Mouse (Mus musculus) midbrain, embryonic 13.5 days (tissue): Measurements from ENCODE around the gene Rapgef3. TPM values are rescaled to one million over a fixed set of nuclear protein-coding genes. Genes with fewer than 3 reads are reported as not detected.

ENCODE experiments used
- ATAC-seq: fragments of 200-750 bp; cut with Nextera tagmentation; 2 replicates; pipeline ENCODE4 v1.8.0; 2017; ENCODE audit warnings: mild to moderate bottlenecking, moderate TSS enrichment, moderate library complexity
- H3K27ac ChIP-seq: fragments of 300-500 bp; sonication (generic); 2 replicates; pipeline ENCODE4 v1.5.1; 2015; ENCODE audit warnings: inconsistent platforms, mild to moderate bottlenecking, moderate library complexity
- H3K27me3 ChIP-seq: fragments of 300-500 bp; sonication (generic); 2 replicates; pipeline ENCODE4 v1.6.1; 2015; ENCODE audit warnings: mild to moderate bottlenecking, inconsistent platforms
- H3K36me3 ChIP-seq: fragments of 300-500 bp; sonication (generic); 2 replicates; pipeline ENCODE4 v1.6.1; 2015; ENCODE audit warnings: mild to moderate bottlenecking, inconsistent platforms
- H3K4me1 ChIP-seq: fragments of 300-500 bp; sonication (generic); replicated peaks from 2 replicates; pipeline ENCODE4 v1.6.1; 2015; ENCODE audit warnings: inconsistent platforms
- H3K4me2 ChIP-seq: fragments of 300-500 bp; sonication (generic); replicated peaks from 2 replicates; pipeline ENCODE4 v1.6.1; 2015; ENCODE audit warnings: moderate library complexity, mild to moderate bottlenecking, inconsistent platforms
- H3K4me3 ChIP-seq: fragments of 300-500 bp; sonication (generic); replicated peaks from 2 replicates; pipeline ENCODE4 v1.5.1; 2015; ENCODE audit warnings: mild to moderate bottlenecking, inconsistent platforms
- H3K9ac ChIP-seq: fragments of 300-500 bp; sonication (generic); replicated peaks from 2 replicates; pipeline ENCODE4 v1.6.1; 2015; ENCODE audit warnings: mild to moderate bottlenecking, inconsistent platforms
- H3K9me3 ChIP-seq: fragments of 300-500 bp; sonication (generic); 2 replicates; pipeline ENCODE4 v1.6.1; 2016; ENCODE audit warnings: mild to moderate bottlenecking, inconsistent platforms
- WGBS: fragments of 180-500 bp; shearing (Covaris S2); methylation state at CpG from one replicate; pipeline ENCODE4 v1.1.7; 2015; 5-methylcytosine and 5-hydroxymethylcytosine counted together
- polyA plus RNA-seq: library from polyadenylated mRNA; unstranded; fragments of >200 nt; fragmentation: Nextera tagmentation; extraction: Ambion mirVana; gene quantifications from 2 replicates; pipeline ENCODE4 v1.2.1, GENCODE M21; 2015

The Rapgef3 gene
- polyA plus RNA-seq, 1 experiment from 2014 or later, result 9.0 TPM

- H3K27ac ChIP-seq, result no peak overlapping the region
- H3K27me3 ChIP-seq, result peaks cover 72% of the 10 kb centered on the region
- no peak for ATAC-seq
- 81% methylated on average over 2 of the region's 2 CpGs for WGBS
- no peak overlapping the region for H3K9ac ChIP-seq
- no peak overlapping the region for H3K4me3 ChIP-seq
- no peaks in the 10 kb centered on the region for H3K36me3 ChIP-seq
- no peak overlapping the region for H3K4me2 ChIP-seq
- H3K4me1 ChIP-seq, result peaks cover 35% of the 10 kb centered on the region
- H3K9me3 ChIP-seq, result no peaks in the 10 kb centered on the region
These were observed 3.2 kb downstream of the Rapgef3 start for GRCm38 (mm10) chr15:97764532-97764931.

- H3K27ac ChIP-seq, result no peak overlapping the region
- H3K27me3 ChIP-seq, result peaks cover 61% of the 10 kb centered on the region
- 67% methylated on average over 9 of the region's 9 CpGs for WGBS
- no peaks in the 10 kb centered on the region for H3K9me3 ChIP-seq
- no peak overlapping the region for H3K4me3 ChIP-seq
- ATAC-seq, result no peak
- no peak overlapping the region for H3K9ac ChIP-seq
- peaks cover 32% of the 10 kb centered on the region for H3K4me1 ChIP-seq
- no peaks in the 10 kb centered on the region for H3K36me3 ChIP-seq
- no peak overlapping the region for H3K4me2 ChIP-seq
These were observed 4.3 kb downstream of the Rapgef3 start for GRCm38 (mm10) chr15:97763256-97764049.

- no peak overlapping the region for H3K4me2 ChIP-seq
- no peak overlapping the region for H3K27ac ChIP-seq
- no peak for ATAC-seq
- WGBS, result 81% methylated on average over 9 of the region's 9 CpGs
- no peaks in the 10 kb centered on the region for H3K36me3 ChIP-seq
- no peak overlapping the region for H3K4me3 ChIP-seq
- no peaks in the 10 kb centered on the region for H3K9me3 ChIP-seq
- H3K27me3 ChIP-seq, result peaks cover 54% of the 10 kb centered on the region
- peaks cover 25% of the 10 kb centered on the region for H3K4me1 ChIP-seq
- no peak overlapping the region for H3K9ac ChIP-seq
These were observed 5.0 kb downstream of the Rapgef3 start for GRCm38 (mm10) chr15:97762733-97763132.

GRCm38 (mm10) chr15:97761438-97761837 lies 6.3 kb downstream of the Rapgef3 start:
- H3K4me3 ChIP-seq, result no peak overlapping the region
- no peak overlapping the region for H3K27ac ChIP-seq
- H3K9ac ChIP-seq, result no peak overlapping the region
- peaks cover 41% of the 10 kb centered on the region for H3K27me3 ChIP-seq
- 43% methylated on average over 13 of the region's 13 CpGs for whole genome bisulfite sequencing
- no peaks in the 10 kb centered on the region for H3K9me3 ChIP-seq
- H3K4me2 ChIP-seq, result no peak overlapping the region
- ATAC-seq, result no peak
- H3K4me1 ChIP-seq, result peaks cover 12% of the 10 kb centered on the region
- no peaks in the 10 kb centered on the region for H3K36me3 ChIP-seq

GRCm38 (mm10) chr15:97760952-97761351 lies 6.8 kb downstream of the Rapgef3 start:
- H3K9me3 ChIP-seq, result no peaks in the 10 kb centered on the region
- H3K27me3 ChIP-seq, result peaks cover 39% of the 10 kb centered on the region
- H3K27ac ChIP-seq, result no peak overlapping the region
- no peak overlapping the region for H3K9ac ChIP-seq
- no peak overlapping the region for H3K4me3 ChIP-seq
- ATAC-seq, result no peak
- H3K36me3 ChIP-seq, result no peaks in the 10 kb centered on the region
- H3K4me2 ChIP-seq, result no peak overlapping the region
- peaks cover 7% of the 10 kb centered on the region for H3K4me1 ChIP-seq
- 75% methylated on average over 5 of the region's 5 CpGs for WGBS

GRCm38 (mm10) chr15:97760006-97760405 lies 7.8 kb downstream of the Rapgef3 start:
- no peak overlapping the region for H3K9ac ChIP-seq
- ATAC-seq, result no peak
- peaks cover 10% of the 10 kb centered on the region for H3K4me1 ChIP-seq
- H3K4me3 ChIP-seq, result no peak overlapping the region
- peaks cover 31% of the 10 kb centered on the region for H3K27me3 ChIP-seq
- no peaks in the 10 kb centered on the region for H3K36me3 ChIP-seq
- no peaks in the 10 kb centered on the region for H3K9me3 ChIP-seq
- H3K4me2 ChIP-seq, result no peak overlapping the region
- no peak overlapping the region for H3K27ac ChIP-seq
- 87% methylated on average over 9 of the region's 9 CpGs for WGBS

- H3K27ac ChIP-seq, result no peak overlapping the region
- H3K9ac ChIP-seq, result no peak overlapping the region
- H3K27me3 ChIP-seq, result peaks cover 6% of the 10 kb centered on the region; the same call in 1 of the 2 replicates
- no peak overlapping the region for H3K4me3 ChIP-seq
- H3K9me3 ChIP-seq, result no peaks in the 10 kb centered on the region
- H3K36me3 ChIP-seq, result no peaks in the 10 kb centered on the region
- 49% methylated on average over 8 of the region's 8 CpGs for WGBS
- no peak overlapping the region for H3K4me2 ChIP-seq
- peaks cover 25% of the 10 kb centered on the region for H3K4me1 ChIP-seq
- ATAC-seq, result no peak
These were observed 12.4 kb downstream of the Rapgef3 start for GRCm38 (mm10) chr15:97755361-97755760.

- no peaks in the 10 kb centered on the region for H3K9me3 ChIP-seq
- H3K9ac ChIP-seq, result no peak overlapping the region
- no peak for ATAC-seq
- H3K27me3 ChIP-seq, result no peaks in the 10 kb centered on the region
- no peak overlapping the region for H3K4me3 ChIP-seq
- H3K36me3 ChIP-seq, result no peaks in the 10 kb centered on the region
- WGBS, result 67% methylated on average over 6 of the region's 6 CpGs
- no peak overlapping the region for H3K27ac ChIP-seq
- H3K4me1 ChIP-seq, result peaks cover 33% of the 10 kb centered on the region
- H3K4me2 ChIP-seq, result no peak overlapping the region
These were observed 13.3 kb downstream of the Rapgef3 start for GRCm38 (mm10) chr15:97754476-97754875.

- WGBS, result 95% methylated on average over 5 of the region's 5 CpGs
- no peak overlapping the region for H3K4me2 ChIP-seq
- H3K9ac ChIP-seq, result no peak overlapping the region
- no peak overlapping the region for H3K4me3 ChIP-seq
- H3K36me3 ChIP-seq, result no peaks in the 10 kb centered on the region
- H3K27ac ChIP-seq, result no peak overlapping the region
- peaks cover 41% of the 10 kb centered on the region for H3K4me1 ChIP-seq
- no peaks in the 10 kb centered on the region for H3K9me3 ChIP-seq
- no peaks in the 10 kb centered on the region for H3K27me3 ChIP-seq
- ATAC-seq, result no peak
These were observed 15.3 kb downstream of the Rapgef3 start for GRCm38 (mm10) chr15:97752491-97752890.

GRCm38 (mm10) chr15:97751676-97752075 lies 16.1 kb downstream of the Rapgef3 start:
- peaks cover 41% of the 10 kb centered on the region for H3K4me1 ChIP-seq
- 0 out of 2 replicates have a peak, but pooled peaks cover 2% of the 10 kb centered on the region for H3K27me3 ChIP-seq
- H3K9me3 ChIP-seq, result no peaks in the 10 kb centered on the region
- H3K27ac ChIP-seq, result no peak overlapping the region
- no peak for ATAC-seq
- H3K4me3 ChIP-seq, result no peak overlapping the region
- no peaks in the 10 kb centered on the region for H3K36me3 ChIP-seq
- no peak overlapping the region for H3K4me2 ChIP-seq
- H3K9ac ChIP-seq, result no peak overlapping the region
- WGBS, result 83% methylated on average over 2 of the region's 2 CpGs

GRCm38 (mm10) chr15:97750697-97751096 lies 17.1 kb downstream of the Rapgef3 start:
- Histone ChIP-seq H3K9ac (no peak overlapping the region), H3K36me3 (no peaks in the 10 kb centered on the region), H3K4me1 (peaks cover 39% of the 10 kb centered on the region), H3K27me3 (0 out of 2 replicates have a peak, but pooled peaks cover 2% of the 10 kb centered on the region), H3K9me3 (no peaks in the 10 kb centered on the region), H3K4me2 (no peak overlapping the region), H3K4me3 (no peak overlapping the region), H3K27ac (peak overlapping the region; percentile 63)
- 28% methylated on average over 12 of the region's 12 CpGs for WGBS
- peak; percentile 85 for ATAC-seq

- ATAC-seq, result no peak
- Histone ChIP-seq H3K4me2 (no peak overlapping the region), H3K27me3 (0 out of 2 replicates have a peak, but pooled peaks cover 2% of the 10 kb centered on the region), H3K36me3 (no peaks in the 10 kb centered on the region), H3K4me1 (peaks cover 39% of the 10 kb centered on the region), H3K27ac (peak overlapping the region; percentile 63; the same call in 1 of the 2 replicates), H3K4me3 (no peak overlapping the region), H3K9me3 (no peaks in the 10 kb centered on the region), H3K9ac (no peak overlapping the region)
- WGBS, result 94% methylated on average over 13 of the region's 13 CpGs
These were observed 17.9 kb downstream of the Rapgef3 start for GRCm38 (mm10) chr15:97749841-97750240.
